Mouse (Mus musculus): Measurements from ENCODE around the gene Crtc1. TPM values are rescaled to one million over a fixed set of nuclear protein-coding genes. Genes with fewer than 3 reads are reported as not detected.

Crtc1 gene
- polyA plus RNA-seq, 1 experiment from 2014 or later, result 16.4 TPM

GRCm38 (mm10) chr8:70459636-70460035, 20.3 kb upstream of the Crtc1 start:
- peaks cover 20% of the 10 kb centered on the region; the same call in 1 of the 2 replicates for H3K4me1 ChIP-seq
- H3K36me3 ChIP-seq (replicated peaks), result peaks cover 13% of the 10 kb centered on the region; the same call in 1 of the 2 replicates
- no peak overlapping the region for H3K4me3 ChIP-seq
- WGBS, result 91% methylated on average over 2 of the region's 2 CpGs
- H3K9me3 ChIP-seq, result no peaks in the 10 kb centered on the region; the same call in 1 of the 2 replicates
- DNase-seq (ENCODE audit: extremely low spot score, low spot score), result no peak
- H3K27me3 ChIP-seq (ENCODE audit: poor library complexity, severe bottlenecking), result no peaks in the 10 kb centered on the region
- no peak overlapping the region for H3K27ac ChIP-seq

- peaks cover 4% of the 10 kb centered on the region for H3K27me3 ChIP-seq (ENCODE audit: poor library complexity, severe bottlenecking)
- WGBS, result 90% methylated on average over 3 of the region's 3 CpGs
- peaks cover 13% of the 10 kb centered on the region; the same call in 1 of the 2 replicates for H3K36me3 ChIP-seq (replicated peaks)
- H3K27ac ChIP-seq, result no peak overlapping the region
- peaks cover 16% of the 10 kb centered on the region; the same call in 1 of the 2 replicates for H3K4me1 ChIP-seq
- no peak for DNase-seq (ENCODE audit: extremely low spot score, low spot score)
- no peak overlapping the region for H3K4me3 ChIP-seq
- H3K9me3 ChIP-seq, result no peaks in the 10 kb centered on the region; the same call in 1 of the 2 replicates
These were observed 19.1 kb upstream of the Crtc1 start for GRCm38 (mm10) chr8:70458462-70458861.

DNA sequence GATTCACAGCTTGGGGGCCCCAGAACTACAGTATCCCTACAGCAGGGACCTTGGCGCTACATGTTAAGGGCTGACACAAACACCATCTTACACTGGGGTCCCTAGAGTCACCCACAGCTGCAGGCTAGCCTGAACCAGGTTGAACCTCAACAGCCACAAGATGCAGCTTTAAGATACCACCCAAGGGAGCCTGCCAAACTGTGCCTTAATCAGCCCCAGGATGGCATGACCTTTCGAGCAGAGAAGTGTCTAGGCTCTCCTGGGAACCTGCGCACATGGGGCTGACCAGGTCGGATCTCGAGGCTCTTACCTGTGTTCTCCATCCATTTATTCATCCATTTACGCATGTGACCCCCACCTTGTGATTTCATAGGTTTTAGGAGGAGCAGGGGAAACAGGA, 18.5 kb upstream of the Crtc1 start:
- no peak overlapping the region for H3K4me3 ChIP-seq
- peaks cover 10% of the 10 kb centered on the region for H3K27me3 ChIP-seq (ENCODE audit: poor library complexity, severe bottlenecking)
- H3K27ac ChIP-seq, result no peak overlapping the region
- H3K36me3 ChIP-seq (replicated peaks), result peaks cover 14% of the 10 kb centered on the region
- H3K4me1 ChIP-seq, result peaks cover 17% of the 10 kb centered on the region; the same call in 1 of the 2 replicates
- no peak for DNase-seq (ENCODE audit: extremely low spot score, low spot score)
- WGBS, result 89% methylated on average over 6 of the region's 6 CpGs
- no peaks in the 10 kb centered on the region; the same call in 1 of the 2 replicates for H3K9me3 ChIP-seq

GRCm38 (mm10) chr8:70456996-70457395, 17.6 kb upstream of the Crtc1 start:
- 96% methylated on average over 1 of the region's 1 CpGs for WGBS
- no peaks in the 10 kb centered on the region; the same call in 1 of the 2 replicates for H3K9me3 ChIP-seq

DNA sequence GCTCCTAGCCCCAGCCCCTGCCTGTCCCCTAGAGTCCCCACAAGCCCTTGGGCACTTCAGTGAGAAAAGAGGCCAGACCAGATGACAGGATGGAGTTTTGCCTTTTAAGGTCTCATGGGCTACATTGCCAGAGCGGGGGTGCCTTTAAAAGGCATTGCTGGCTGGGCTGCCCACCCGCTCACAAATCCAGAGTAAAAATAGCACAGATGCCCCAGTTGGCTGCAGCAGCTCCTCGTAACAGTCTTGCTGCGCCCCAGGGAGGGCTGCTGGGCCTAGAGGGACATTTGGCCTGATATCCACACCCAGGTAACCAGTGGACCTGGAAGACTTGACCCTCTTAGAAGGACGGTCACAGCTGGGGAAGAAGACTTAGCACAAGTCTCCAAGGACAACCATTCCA, 14.5 kb upstream of the Crtc1 start:
- H3K4me1 ChIP-seq, result peaks cover 23% of the 10 kb centered on the region
- H3K27me3 ChIP-seq (ENCODE audit: poor library complexity, severe bottlenecking), result peaks cover 33% of the 10 kb centered on the region
- H3K36me3 ChIP-seq (replicated peaks), result peaks cover 36% of the 10 kb centered on the region
- 0 out of 2 replicates have a peak overlapping the region, but pooled peaks have one; percentile 26 for H3K27ac ChIP-seq
- no peaks in the 10 kb centered on the region; the same call in 1 of the 2 replicates for H3K9me3 ChIP-seq
- no peak for DNase-seq (ENCODE audit: extremely low spot score, low spot score)
- H3K4me3 ChIP-seq, result no peak overlapping the region
- WGBS, result 95% methylated on average over 5 of the region's 5 CpGs

More at GRCm38 (mm10) chr8:70456996-70457395, 17.6 kb upstream of the Crtc1 start:
- no peak overlapping the region for H3K4me3 ChIP-seq
- H3K4me1 ChIP-seq, result peaks cover 20% of the 10 kb centered on the region; the same call in 1 of the 2 replicates
- peaks cover 19% of the 10 kb centered on the region for H3K27me3 ChIP-seq (ENCODE audit: poor library complexity, severe bottlenecking)
- no peak for DNase-seq (ENCODE audit: extremely low spot score, low spot score)
- H3K27ac ChIP-seq, result no peak overlapping the region
- peaks cover 23% of the 10 kb centered on the region for H3K36me3 ChIP-seq (replicated peaks)

GRCm38 (mm10) chr8:70452196-70452966, 13.0 kb upstream of the Crtc1 start:
- Histone ChIP-seq H3K27me3 (ENCODE audit: poor library complexity, severe bottlenecking) (peaks cover 33% of the 10 kb centered on the region), H3K4me3 (no peak overlapping the region), H3K4me1 (peaks cover 33% of the 10 kb centered on the region), H3K36me3 (replicated peaks) (peaks cover 36% of the 10 kb centered on the region), H3K9me3 (no peaks in the 10 kb centered on the region; the same call in 1 of the 2 replicates), H3K27ac (no peak overlapping the region)
- WGBS, result 62% methylated on average over 52 of the region's 52 CpGs
- DNase-seq (ENCODE audit: extremely low spot score, low spot score), result no peak

DNA sequence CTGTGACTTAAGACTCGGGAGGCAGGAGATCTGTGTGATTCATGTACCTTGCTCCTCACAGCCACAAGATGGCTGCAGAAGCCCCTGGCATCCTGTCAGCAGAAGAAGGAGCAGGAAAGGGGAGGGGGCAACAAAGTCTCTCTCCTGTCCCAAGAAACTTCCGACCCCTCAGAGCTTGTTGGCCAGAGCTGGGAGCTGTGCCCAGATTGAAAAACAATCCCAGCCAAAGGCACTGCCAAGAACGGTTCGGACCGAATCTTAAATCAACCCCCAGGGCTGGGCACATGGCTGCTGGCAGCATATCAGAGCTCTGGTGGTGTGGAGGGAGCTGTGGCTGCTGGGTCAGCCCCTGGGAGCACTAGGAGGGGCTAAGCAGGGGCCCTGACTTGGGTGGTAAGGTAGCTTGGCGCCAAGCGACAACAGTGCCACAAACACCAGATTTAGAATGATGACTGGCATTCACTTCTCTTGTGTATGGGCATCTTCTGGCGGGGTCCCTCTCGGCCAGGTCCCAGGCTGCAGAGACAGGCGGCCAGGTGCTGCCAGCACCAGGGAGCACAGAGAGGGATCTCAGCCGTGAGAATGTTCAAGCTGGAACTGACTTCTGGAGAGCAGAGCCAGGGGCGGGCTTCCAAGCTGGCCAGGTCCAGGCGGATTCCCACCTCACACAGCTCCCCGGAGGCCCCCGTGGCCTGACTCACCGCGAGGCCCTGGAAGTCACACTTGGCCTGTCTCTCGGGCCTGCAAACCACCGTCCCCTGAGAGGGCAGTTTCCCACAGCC, 8.5 kb upstream of the Crtc1 start:
- Histone ChIP-seq H3K4me1 (peaks cover 29% of the 10 kb centered on the region), H3K27me3 (ENCODE audit: poor library complexity, severe bottlenecking) (peaks cover 22% of the 10 kb centered on the region), H3K36me3 (replicated peaks) (peaks cover 34% of the 10 kb centered on the region), H3K27ac (no peak overlapping the region), H3K4me3 (no peak overlapping the region), H3K9me3 (no peaks in the 10 kb centered on the region; the same call in 1 of the 2 replicates)
- WGBS, result 80% methylated on average over 19 of the region's 19 CpGs
- no peak for DNase-seq (ENCODE audit: extremely low spot score, low spot score)

GRCm38 (mm10) chr8:70445988-70446387, 6.6 kb upstream of the Crtc1 start:
- Histone ChIP-seq H3K27ac (no peak overlapping the region), H3K4me1 (peaks cover 25% of the 10 kb centered on the region), H3K27me3 (ENCODE audit: poor library complexity, severe bottlenecking) (peaks cover 4% of the 10 kb centered on the region; the same call in 1 of the 2 replicates), H3K4me3 (no peak overlapping the region), H3K36me3 (replicated peaks) (peaks cover 16% of the 10 kb centered on the region), H3K9me3 (no peaks in the 10 kb centered on the region)
- WGBS, result 67% methylated on average over 1 of the region's 1 CpGs
- no peak for DNase-seq (ENCODE audit: extremely low spot score, low spot score)

- Histone ChIP-seq H3K4me1 (peaks cover 24% of the 10 kb centered on the region), H3K4me3 (no peak overlapping the region), H3K27me3 (ENCODE audit: poor library complexity, severe bottlenecking) (no peaks in the 10 kb centered on the region), H3K27ac (no peak overlapping the region), H3K36me3 (replicated peaks) (no peaks in the 10 kb centered on the region), H3K9me3 (no peaks in the 10 kb centered on the region)
- no peak for DNase-seq (ENCODE audit: extremely low spot score, low spot score)
- WGBS, result 86% methylated on average over 4 of the region's 4 CpGs
These were observed 3.9 kb upstream of the Crtc1 start for GRCm38 (mm10) chr8:70443326-70443725.

- H3K4me1 ChIP-seq, result peaks cover 22% of the 10 kb centered on the region
- no peaks in the 10 kb centered on the region for H3K36me3 ChIP-seq (replicated peaks)
- H3K27ac ChIP-seq, result no peak overlapping the region
- WGBS, result 70% methylated on average over 3 of the region's 3 CpGs
- no peaks in the 10 kb centered on the region for H3K9me3 ChIP-seq
- H3K4me3 ChIP-seq, result no peak overlapping the region
- no peaks in the 10 kb centered on the region for H3K27me3 ChIP-seq (ENCODE audit: poor library complexity, severe bottlenecking)
- DNase-seq (ENCODE audit: extremely low spot score, low spot score), result no peak
These were observed 2.2 kb upstream of the Crtc1 start for GRCm38 (mm10) chr8:70441565-70441964.

- Histone ChIP-seq H3K4me3 (peak overlapping the region; percentile 75), H3K27me3 (ENCODE audit: poor library complexity, severe bottlenecking) (no peaks in the 10 kb centered on the region), H3K9me3 (no peaks in the 10 kb centered on the region), H3K27ac (peak overlapping the region; percentile 95), H3K36me3 (replicated peaks) (no peaks in the 10 kb centered on the region), H3K4me1 (peaks cover 22% of the 10 kb centered on the region)
- 49% methylated on average over 3 of the region's 3 CpGs for WGBS
- no peak for DNase-seq (ENCODE audit: extremely low spot score, low spot score)
These were observed 867 bp upstream of the Crtc1 start for GRCm38 (mm10) chr8:70440246-70440645.

- WGBS, result 6% methylated on average over 7 of the region's 7 CpGs
- Histone ChIP-seq H3K9me3 (no peaks in the 10 kb centered on the region), H3K27ac (peak overlapping the region; percentile 95), H3K4me1 (peaks cover 22% of the 10 kb centered on the region), H3K27me3 (ENCODE audit: poor library complexity, severe bottlenecking) (no peaks in the 10 kb centered on the region), H3K4me3 (peak overlapping the region; percentile 75), H3K36me3 (replicated peaks) (no peaks in the 10 kb centered on the region)
- no peak for DNase-seq (ENCODE audit: extremely low spot score, low spot score)
These were observed 435 bp upstream of the Crtc1 start for GRCm38 (mm10) chr8:70439848-70440179.

GRCm38 (mm10) chr8:70438423-70438822, 956 bp downstream of the Crtc1 start:
- Histone ChIP-seq H3K27ac (no peak overlapping the region), H3K4me3 (peak overlapping the region; percentile 75), H3K27me3 (ENCODE audit: poor library complexity, severe bottlenecking) (no peaks in the 10 kb centered on the region), H3K9me3 (no peaks in the 10 kb centered on the region), H3K4me1 (peaks cover 22% of the 10 kb centered on the region), H3K36me3 (replicated peaks) (no peaks in the 10 kb centered on the region)
- 96% methylated on average over 2 of the region's 2 CpGs for WGBS
- no peak for DNase-seq (ENCODE audit: extremely low spot score, low spot score)

All from forebrain, embryonic 10.5 days (tissue).